Mouse (Mus musculus): ENCODE measurements at regions not wholly inside any gene's neighbourhood (a gene's known extent, or its start where the extent isn't known, plus 50 kb on each side); places are given as distances from the start of the nearest gene placed in this dataset.
A peak's percentile ranks its signal among the peaks of the same experiment; 100 is the strongest.

- Histone ChIP-seq H3K4me2 (no peak overlapping the region), H3K9me3 (no peaks in the 10 kb centered on the region), H3K27me3 (replicated peaks) (no peaks in the 10 kb centered on the region), H3K4me1 (no peaks in the 10 kb centered on the region), H3K4me3 (no peak overlapping the region), H3K36me3 (no peaks in the 10 kb centered on the region), H3K9ac (no peak overlapping the region), H3K27ac (replicated peaks) (no peak overlapping the region)
- 47% methylated on average over 5 of the region's 5 CpGs for WGBS
- no peak for ATAC-seq (ENCODE audit: extremely low read depth, insufficient number of reproducible peaks, low FRiP score, low TSS enrichment)
These were observed 122.6 kb downstream of the Aipl1 start for GRCm38 (mm10) chr11:71914665-71915064.

GRCm38 (mm10) chr11:71912626-71913025 is 124.7 kb downstream of the Aipl1 start:
- ATAC-seq (ENCODE audit: extremely low read depth, insufficient number of reproducible peaks, low FRiP score, low TSS enrichment): no peak
- no peak overlapping the region for H3K9ac ChIP-seq

GRCm38 (mm10) chr11:71911284-71911683 is 126.0 kb downstream of the Aipl1 start:
- no peak overlapping the region for H3K27ac ChIP-seq (replicated peaks)
- H3K27me3 ChIP-seq (replicated peaks): no peaks in the 10 kb centered on the region
- no peak overlapping the region for H3K9ac ChIP-seq
- H3K4me3 ChIP-seq: no peak overlapping the region
- no peaks in the 10 kb centered on the region for H3K36me3 ChIP-seq
- no peaks in the 10 kb centered on the region for H3K4me1 ChIP-seq
- WGBS: 73% methylated on average over 5 of the region's 5 CpGs
- no peak for ATAC-seq (ENCODE audit: extremely low read depth, insufficient number of reproducible peaks, low FRiP score, low TSS enrichment)
- no peak overlapping the region for H3K4me2 ChIP-seq
- H3K9me3 ChIP-seq: no peaks in the 10 kb centered on the region

More at GRCm38 (mm10) chr11:71912626-71913025, 124.7 kb downstream of the Aipl1 start:
- Histone ChIP-seq H3K27me3 (replicated peaks) (no peaks in the 10 kb centered on the region), H3K4me2 (no peak overlapping the region), H3K36me3 (no peaks in the 10 kb centered on the region), H3K4me3 (no peak overlapping the region), H3K4me1 (no peaks in the 10 kb centered on the region), H3K27ac (replicated peaks) (no peak overlapping the region), H3K9me3 (no peaks in the 10 kb centered on the region)
- WGBS: 75% methylated on average over 5 of the region's 5 CpGs

- Histone ChIP-seq H3K9me3 (no peaks in the 10 kb centered on the region), H3K9ac (no peak overlapping the region), H3K27me3 (replicated peaks) (no peaks in the 10 kb centered on the region), H3K4me1 (no peaks in the 10 kb centered on the region), H3K4me2 (no peak overlapping the region), H3K36me3 (no peaks in the 10 kb centered on the region), H3K27ac (replicated peaks) (no peak overlapping the region), H3K4me3 (no peak overlapping the region)
- 33% methylated on average over 7 of the region's 7 CpGs for WGBS
- no peak for ATAC-seq (ENCODE audit: extremely low read depth, insufficient number of reproducible peaks, low FRiP score, low TSS enrichment)
These were observed 128.7 kb downstream of the Aipl1 start for GRCm38 (mm10) chr11:71908616-71909015.

GRCm38 (mm10) chr11:71903020-71903410 is 134.3 kb downstream of the Aipl1 start:
- no peak overlapping the region for H3K9ac ChIP-seq
- no peak overlapping the region for H3K4me3 ChIP-seq
- no peaks in the 10 kb centered on the region for H3K36me3 ChIP-seq
- H3K9me3 ChIP-seq: no peaks in the 10 kb centered on the region
- H3K4me2 ChIP-seq: peak overlapping the region; percentile 2; the same call in 1 of the 2 replicates
- peaks cover 5% of the 10 kb centered on the region; the same call in 1 of the 2 replicates for H3K4me1 ChIP-seq
- no peaks in the 10 kb centered on the region for H3K27me3 ChIP-seq (replicated peaks)
- WGBS: 13% methylated on average over 2 of the region's 2 CpGs
- ATAC-seq (ENCODE audit: extremely low read depth, insufficient number of reproducible peaks, low FRiP score, low TSS enrichment): no peak
- H3K27ac ChIP-seq (replicated peaks): no peak overlapping the region

- H3K27ac ChIP-seq (replicated peaks): no peak overlapping the region
- H3K4me1 ChIP-seq: peaks cover 5% of the 10 kb centered on the region; the same call in 1 of the 2 replicates
- no peak overlapping the region for H3K9ac ChIP-seq
- WGBS: 45% methylated on average over 10 of the region's 10 CpGs
- H3K27me3 ChIP-seq (replicated peaks): no peaks in the 10 kb centered on the region
- no peaks in the 10 kb centered on the region for H3K36me3 ChIP-seq
- H3K4me3 ChIP-seq: no peak overlapping the region
- no peaks in the 10 kb centered on the region for H3K9me3 ChIP-seq
- no peak overlapping the region; the same call in 1 of the 2 replicates for H3K4me2 ChIP-seq
- no peak for ATAC-seq (ENCODE audit: extremely low read depth, insufficient number of reproducible peaks, low FRiP score, low TSS enrichment)
These were observed 134.8 kb downstream of the Aipl1 start for GRCm38 (mm10) chr11:71902304-71903019.

- Histone ChIP-seq H3K27me3 (replicated peaks) (no peaks in the 10 kb centered on the region), H3K36me3 (no peaks in the 10 kb centered on the region), H3K27ac (replicated peaks) (no peak overlapping the region), H3K4me3 (no peak overlapping the region), H3K9ac (no peak overlapping the region), H3K4me1 (peaks cover 5% of the 10 kb centered on the region; the same call in 1 of the 2 replicates), H3K9me3 (no peaks in the 10 kb centered on the region), H3K4me2 (no peak overlapping the region)
- ATAC-seq (ENCODE audit: extremely low read depth, insufficient number of reproducible peaks, low FRiP score, low TSS enrichment): no peak
These were observed 136.5 kb downstream of the Aipl1 start for GRCm38 (mm10) chr11:71900816-71901215.

- Histone ChIP-seq H3K36me3 (no peaks in the 10 kb centered on the region), H3K4me2 (no peak overlapping the region), H3K4me1 (peaks cover 4% of the 10 kb centered on the region; the same call in 1 of the 2 replicates), H3K27me3 (replicated peaks) (0 out of 2 replicates have a peak, but pooled peaks cover 3% of the 10 kb centered on the region), H3K4me3 (no peak overlapping the region), H3K27ac (replicated peaks) (no peak overlapping the region), H3K9ac (no peak overlapping the region), H3K9me3 (no peaks in the 10 kb centered on the region)
- WGBS: 46% methylated on average over 2 of the region's 2 CpGs
- ATAC-seq (ENCODE audit: extremely low read depth, insufficient number of reproducible peaks, low FRiP score, low TSS enrichment): no peak
These were observed 139.8 kb downstream of the Aipl1 start for GRCm38 (mm10) chr11:71897551-71897950.

GRCm38 (mm10) chr11:71897141-71897540 is 140.2 kb downstream of the Aipl1 start:
- Histone ChIP-seq H3K36me3 (no peaks in the 10 kb centered on the region), H3K4me2 (no peak overlapping the region), H3K27me3 (replicated peaks) (0 out of 2 replicates have a peak, but pooled peaks cover 3% of the 10 kb centered on the region), H3K9me3 (no peaks in the 10 kb centered on the region), H3K4me1 (no peaks in the 10 kb centered on the region), H3K27ac (replicated peaks) (no peak overlapping the region), H3K4me3 (no peak overlapping the region), H3K9ac (no peak overlapping the region)
- WGBS: 48% methylated on average over 3 of the region's 3 CpGs
- no peak for ATAC-seq (ENCODE audit: extremely low read depth, insufficient number of reproducible peaks, low FRiP score, low TSS enrichment)

GRCm38 (mm10) chr11:71891181-71891580 is 141.5 kb downstream of the Wscd1 start:
- Histone ChIP-seq H3K9me3 (no peaks in the 10 kb centered on the region), H3K4me3 (no peak overlapping the region), H3K4me2 (no peak overlapping the region), H3K27ac (replicated peaks) (no peak overlapping the region), H3K4me1 (no peaks in the 10 kb centered on the region), H3K36me3 (no peaks in the 10 kb centered on the region), H3K27me3 (replicated peaks) (0 out of 2 replicates have a peak, but pooled peaks cover 3% of the 10 kb centered on the region), H3K9ac (no peak overlapping the region)
- ATAC-seq (ENCODE audit: extremely low read depth, insufficient number of reproducible peaks, low FRiP score, low TSS enrichment): no peak
- WGBS: 81% methylated on average over 1 of the region's 1 CpGs

- H3K27me3 ChIP-seq (replicated peaks): no peaks in the 10 kb centered on the region
- H3K4me2 ChIP-seq: no peak overlapping the region
- no peak overlapping the region for H3K4me3 ChIP-seq
- no peak overlapping the region for H3K9ac ChIP-seq
- no peak overlapping the region for H3K27ac ChIP-seq (replicated peaks)
- H3K36me3 ChIP-seq: no peaks in the 10 kb centered on the region
- WGBS: 75% methylated on average over 4 of the region's 4 CpGs
- ATAC-seq (ENCODE audit: extremely low read depth, insufficient number of reproducible peaks, low FRiP score, low TSS enrichment): no peak
- no peaks in the 10 kb centered on the region for H3K4me1 ChIP-seq
- H3K9me3 ChIP-seq: no peaks in the 10 kb centered on the region
These were observed 139.4 kb downstream of the Wscd1 start for GRCm38 (mm10) chr11:71889161-71889560.

GRCm38 (mm10) chr11:71887211-71887610 is 137.5 kb downstream of the Wscd1 start:
- no peak for ATAC-seq (ENCODE audit: extremely low read depth, insufficient number of reproducible peaks, low FRiP score, low TSS enrichment)
- Histone ChIP-seq H3K9ac (no peak overlapping the region), H3K9me3 (no peaks in the 10 kb centered on the region), H3K4me2 (no peak overlapping the region), H3K4me1 (no peaks in the 10 kb centered on the region), H3K27ac (replicated peaks) (no peak overlapping the region), H3K36me3 (no peaks in the 10 kb centered on the region), H3K4me3 (no peak overlapping the region), H3K27me3 (replicated peaks) (no peaks in the 10 kb centered on the region)
- 61% methylated on average over 4 of the region's 4 CpGs for WGBS
